9 mouse cellular contexts compared by ENCODE assay signal in the genomic region with DNA sequence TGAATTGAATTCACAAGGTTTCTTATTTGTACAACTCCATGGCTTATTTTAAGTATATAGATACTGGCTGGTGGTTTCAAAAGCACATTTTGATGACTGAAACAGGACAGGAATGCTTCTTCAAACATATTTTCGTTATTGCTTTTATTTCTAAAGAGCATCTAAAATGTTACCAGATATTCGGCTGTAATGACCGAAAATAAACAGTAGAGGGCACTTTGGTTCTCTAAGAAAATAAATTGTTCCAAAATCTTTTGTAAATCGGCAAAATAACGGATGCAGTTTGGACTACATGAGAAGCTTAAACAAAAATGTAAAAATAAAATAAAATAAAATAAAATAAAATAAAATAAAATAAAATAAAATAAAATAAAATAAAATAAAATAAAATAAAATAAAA.
DNase-seq lines count a peak whose midpoint lies in the region; ATAC-seq and TF ChIP-seq lines count a peak whose summit lies in the region.
"Had no signal": no experiment of that assay in that cellular context is flagged by ENCODE, and none has a peak within 500 bp of the region (broad histone marks: within the 10 kb centered on the region; RNA-seq: fewer than 3 reads in every experiment).

No protein-coding gene starts in this region.

- 6% methylated on average over 5 of the region's 5 CpGs for WGBS in forebrain, postnatal 0 days
- whole genome bisulfite sequencing in forebrain, embryonic 16.5 days, result 13% methylated on average over 5 of the region's 5 CpGs
- 20% methylated on average over 5 of the region's 5 CpGs for WGBS in liver, embryonic 14.5 days (ENCODE audit: insufficient replicate concordance)
- 22% methylated on average over 5 of the region's 5 CpGs for WGBS in liver, embryonic 12.5 days (ENCODE audit: insufficient replicate concordance)

- 0 out of 2 replicates have a peak, but pooled peaks have one; percentile 8 for ATAC-seq in forebrain, postnatal 0 days
- ATAC-seq in forebrain, embryonic 16.5 days, result no peak
- ATAC-seq in liver, embryonic 14.5 days (ENCODE audit: insufficient read depth), result no peak
- no peak for ATAC-seq in liver, embryonic 12.5 days

- H3K36me3 ChIP-seq in forebrain, postnatal 0 days (ENCODE audit: insufficient read depth), result no peaks in the 10 kb centered on the region
- H3K36me3 ChIP-seq in forebrain, embryonic 16.5 days (ENCODE audit: control insufficient read depth, insufficient read depth), result no peaks in the 10 kb centered on the region
- no peaks in the 10 kb centered on the region for H3K36me3 ChIP-seq in liver, embryonic 14.5 days (replicated peaks; ENCODE audit: control insufficient read depth, insufficient read depth, low read depth)
- H3K36me3 ChIP-seq in liver, embryonic 12.5 days, result no peaks in the 10 kb centered on the region
- H3K36me3 ChIP-seq: limb, embryonic 13.5 days had no signal

- no peak overlapping the region for H3K4me3 ChIP-seq in forebrain, postnatal 0 days (ENCODE audit: low read depth, low read length)
- H3K4me3 ChIP-seq in forebrain, embryonic 16.5 days (replicated peaks; ENCODE audit: low read length), result no peak overlapping the region
- H3K4me3 ChIP-seq in liver, embryonic 14.5 days (ENCODE audit: insufficient read depth in 1 of 2, low read depth in 2 of 2, low read length in 2 of 2), result no peak overlapping the region
- H3K4me3 ChIP-seq in liver, embryonic 12.5 days, result no peak overlapping the region
- H3K4me3 ChIP-seq: limb, embryonic 13.5 days had no signal

- H3K4me2 ChIP-seq in forebrain, postnatal 0 days (ENCODE audit: low read depth), result no peak overlapping the region
- H3K4me2 ChIP-seq in forebrain, embryonic 16.5 days (ENCODE audit: low read length), result no peak overlapping the region
- H3K4me2 ChIP-seq in liver, embryonic 14.5 days (ENCODE audit: low read depth), result no peak overlapping the region
- no peak overlapping the region for H3K4me2 ChIP-seq in liver, embryonic 12.5 days
- H3K4me2 ChIP-seq: limb, embryonic 13.5 days had no signal

- TF ChIP-seq EP300 in liver, embryonic 14.5 days (IDR thresholded peaks at IDR 0.05; ENCODE audit: low read depth), result no peak

- no peak overlapping the region for H3K9ac ChIP-seq in forebrain, postnatal 0 days
- no peak overlapping the region for H3K9ac ChIP-seq in forebrain, embryonic 16.5 days (replicated peaks; ENCODE audit: low read depth, low read length)
- H3K9ac ChIP-seq in liver, embryonic 14.5 days (replicated peaks), result no peak overlapping the region
- no peak overlapping the region for H3K9ac ChIP-seq in liver, embryonic 12.5 days
- H3K9ac ChIP-seq: limb, embryonic 13.5 days had no signal

- TF ChIP-seq CTCF in forebrain, postnatal 0 days (IDR thresholded peaks at IDR 0.05; ENCODE audit: low read depth), result peak; percentile 54
- peak; percentile 43; the same call in 1 of the 2 replicates for TF ChIP-seq CTCF in liver, embryonic 14.5 days (IDR thresholded peaks at IDR 0.05; ENCODE audit: low read depth)

- no peaks in the 10 kb centered on the region for H3K4me1 ChIP-seq in forebrain, postnatal 0 days (ENCODE audit: insufficient read depth)
- peaks cover 10% of the 10 kb centered on the region for H3K4me1 ChIP-seq in forebrain, embryonic 16.5 days (replicated peaks; ENCODE audit: control insufficient read depth, insufficient read depth, low read length)
- H3K4me1 ChIP-seq in liver, embryonic 14.5 days (replicated peaks; ENCODE audit: control insufficient read depth in 2 of 2, insufficient read depth in 2 of 2, low read length in 1 of 2), result no peaks in the 10 kb centered on the region
- 0 out of 2 replicates have a peak, but pooled peaks cover 5% of the 10 kb centered on the region for H3K4me1 ChIP-seq in liver, embryonic 12.5 days
- H3K4me1 ChIP-seq: limb, embryonic 13.5 days had no signal

- no peaks in the 10 kb centered on the region for H3K27me3 ChIP-seq in forebrain, postnatal 0 days (ENCODE audit: insufficient read depth, low read length)
- no peaks in the 10 kb centered on the region for H3K27me3 ChIP-seq in forebrain, embryonic 16.5 days (replicated peaks; ENCODE audit: control insufficient read depth, insufficient read depth, low read length)
- no peaks in the 10 kb centered on the region for H3K27me3 ChIP-seq in liver, embryonic 14.5 days (ENCODE audit: control insufficient read depth, insufficient read depth, low read length)
- H3K27me3 ChIP-seq in liver, embryonic 12.5 days (replicated peaks), result 0 out of 2 replicates have a peak, but pooled peaks cover 6% of the 10 kb centered on the region
- H3K27me3 ChIP-seq: limb, embryonic 13.5 days had no signal

- no peak overlapping the region for H3K27ac ChIP-seq in forebrain, postnatal 0 days (ENCODE audit: low read depth, low read length)
- H3K27ac ChIP-seq in forebrain, embryonic 16.5 days (ENCODE audit: low read length), result no peak overlapping the region
- H3K27ac ChIP-seq in liver, embryonic 14.5 days, result no peak overlapping the region
- no peak overlapping the region for H3K27ac ChIP-seq in liver, embryonic 12.5 days
- H3K27ac ChIP-seq: limb, embryonic 13.5 days had no signal

- H3K9me3 ChIP-seq in forebrain, postnatal 0 days (ENCODE audit: low read length), result no peaks in the 10 kb centered on the region
- no peaks in the 10 kb centered on the region for H3K9me3 ChIP-seq in forebrain, embryonic 16.5 days (ENCODE audit: control insufficient read depth, low read length)
- no peaks in the 10 kb centered on the region for H3K9me3 ChIP-seq in liver, embryonic 14.5 days (ENCODE audit: control insufficient read depth, low read length)
- no peaks in the 10 kb centered on the region for H3K9me3 ChIP-seq in liver, embryonic 12.5 days (replicated peaks)
- H3K9me3 ChIP-seq: limb, embryonic 13.5 days had no signal

- peak; percentile 86 for DNase-seq in forebrain, postnatal 0 days
- DNase-seq in liver, embryonic 14.5 days (ENCODE audit: low read depth in 3 of 3, low spot score in 3 of 3), result peak in 1 of 3 experiments; percentile 36
- DNase-seq in brain, adult 2 months (ENCODE audit: low read depth, low spot score), result peak; percentile 85
- DNase-seq in mesoderm, embryonic 11.5 days (ENCODE audit: low read depth, low spot score), result peak; percentile 42
- DNase-seq in right cerebral cortex, postnatal 4 days, result no peak
- DNase-seq in spleen, adult 18-20 months, result no peak

Comparison
In these comparisons a context has a peak if more than half of its experiments do, and no peak if none do; other contexts are left out.
1. DNase-seq: peak in forebrain, postnatal 0 days (single experiment), brain, adult 2 months (single experiment) and mesoderm, embryonic 11.5 days (single experiment); none in right cerebral cortex, postnatal 4 days (single experiment) and spleen, adult 18-20 months (0 of 2).